Mouse (Mus musculus) adrenal gland, postnatal 4 days (tissue): Measurements from ENCODE around the gene Adck1. TPM values are rescaled to one million over a fixed set of nuclear protein-coding genes. Genes with fewer than 3 reads are reported as not detected.
"Not testable (repeated sequence)": the region's sequence is repeated elsewhere in the genome, so short reads cannot be mapped to it uniquely, and the experiment has no call there.

Experiments
- DNase-seq, 2 experiments: peaks; one replicate each; pipeline ENCODE4 v3.0.0; 2021 to 2022; ENCODE audit warnings: low spot score in 2 of 2, mixed read lengths in 2 of 2
- total RNA-seq, 2 experiments: library from RNA; stranded (reverse); gene quantifications; 2 replicates each; pipeline ENCODE4 v1.2.3; 2021

The Adck1 gene
- total RNA-seq, 2 experiments from 2014 or later = 20.5 to 22.6 TPM

DNA sequence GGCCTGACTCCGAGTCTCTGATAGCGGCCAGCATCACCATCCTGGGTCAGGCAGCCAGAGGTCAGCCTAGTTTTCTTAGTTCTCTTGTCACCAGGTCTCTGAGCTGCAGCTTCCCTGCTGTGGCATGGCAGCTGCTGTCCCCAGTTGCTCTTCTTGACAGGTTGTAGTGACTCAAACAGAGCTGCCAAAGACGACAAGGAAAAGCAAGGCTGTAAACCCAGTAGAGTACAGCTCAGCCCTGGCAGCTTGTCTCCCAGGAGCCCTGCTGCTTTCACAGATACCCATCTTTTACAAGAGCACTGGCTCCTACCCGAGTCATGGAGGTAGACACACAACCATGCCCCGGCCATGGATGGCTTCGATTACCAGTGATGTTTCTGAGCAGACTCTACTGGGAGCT is 108.3 kb downstream of the Adck1 start:
- DNase-seq = no peak

DNA sequence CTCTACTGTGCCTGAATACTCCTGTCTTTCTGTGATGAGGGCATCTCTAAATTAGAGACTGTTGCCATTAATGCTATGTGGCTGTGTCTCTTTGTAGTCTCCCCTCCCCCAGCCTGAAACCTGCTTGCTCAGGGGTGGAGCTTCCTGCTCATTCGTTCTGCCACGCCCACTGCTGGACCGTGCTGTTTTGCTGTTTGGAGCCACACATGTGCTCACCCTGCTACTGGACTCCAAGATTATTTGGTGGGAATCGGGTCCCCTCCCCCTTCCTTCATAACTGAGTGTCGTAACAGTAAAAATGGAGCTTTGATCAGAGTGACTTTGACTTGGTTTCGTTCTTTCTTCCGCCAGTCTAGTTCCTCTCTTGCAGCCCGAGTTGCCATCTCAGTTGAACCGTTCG is 111.5 kb downstream of the Adck1 start:
- not testable (repeated sequence) for DNase-seq

DNA sequence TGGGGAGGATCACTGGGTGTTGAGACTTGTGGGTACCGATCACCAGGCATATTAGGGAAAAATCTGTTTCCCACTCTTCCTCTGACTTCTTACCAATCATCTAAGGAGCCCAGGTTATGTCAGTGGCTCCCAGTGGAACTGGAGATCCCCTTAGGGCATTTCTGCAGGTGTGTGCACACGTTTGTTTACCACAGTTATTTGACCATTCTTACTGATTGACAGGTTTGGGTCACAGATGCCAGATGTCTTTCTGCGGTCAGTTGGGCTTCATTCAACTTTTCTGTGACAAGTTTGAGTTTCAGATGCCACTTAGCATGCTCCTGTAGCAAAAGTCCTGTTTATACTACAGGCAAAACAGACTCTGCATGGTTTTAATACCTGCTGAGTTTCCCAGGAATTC is 112.5 kb downstream of the Adck1 start:
- DNase-seq = no peak

DNA sequence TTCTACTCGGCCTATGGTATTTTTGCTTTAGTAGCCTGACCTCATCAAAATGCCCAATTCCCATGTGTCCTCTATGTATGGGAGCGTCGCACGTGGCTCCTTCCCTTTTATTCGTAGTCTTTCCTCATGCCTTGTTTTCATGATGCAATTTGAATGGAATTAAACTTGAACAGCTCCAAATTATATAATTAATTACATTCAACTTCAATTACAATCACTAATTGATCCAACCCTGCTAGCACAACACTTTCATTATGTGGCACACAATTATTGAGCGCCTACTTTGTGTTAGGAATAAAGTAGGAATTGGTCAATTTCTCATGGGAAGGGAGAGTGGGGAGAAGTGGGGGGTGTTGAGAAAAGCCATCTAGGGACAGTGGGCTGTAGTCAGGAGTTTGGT is 113.4 kb downstream of the Adck1 start:
- no peak for DNase-seq

DNA sequence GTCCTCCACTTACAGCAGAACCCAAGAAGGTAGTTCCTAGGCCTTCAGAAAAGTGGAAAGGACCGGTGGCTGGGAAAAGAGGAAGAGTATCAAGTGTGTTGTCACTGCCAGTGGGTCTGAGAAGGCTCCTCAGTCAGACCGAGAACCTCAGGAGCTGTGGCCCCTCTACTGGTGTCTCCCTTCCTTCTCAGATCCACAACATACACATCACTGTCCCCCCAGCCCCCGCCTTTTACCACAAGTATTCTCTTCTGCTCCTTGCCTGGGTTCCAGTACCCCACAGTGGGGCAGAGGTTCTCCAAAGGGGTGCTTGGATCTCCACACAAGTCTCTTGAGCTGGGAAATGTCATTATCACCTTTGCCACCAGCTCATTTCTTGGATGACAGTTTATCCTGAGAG is 115.5 kb downstream of the Adck1 start:
- no peak for DNase-seq

DNA sequence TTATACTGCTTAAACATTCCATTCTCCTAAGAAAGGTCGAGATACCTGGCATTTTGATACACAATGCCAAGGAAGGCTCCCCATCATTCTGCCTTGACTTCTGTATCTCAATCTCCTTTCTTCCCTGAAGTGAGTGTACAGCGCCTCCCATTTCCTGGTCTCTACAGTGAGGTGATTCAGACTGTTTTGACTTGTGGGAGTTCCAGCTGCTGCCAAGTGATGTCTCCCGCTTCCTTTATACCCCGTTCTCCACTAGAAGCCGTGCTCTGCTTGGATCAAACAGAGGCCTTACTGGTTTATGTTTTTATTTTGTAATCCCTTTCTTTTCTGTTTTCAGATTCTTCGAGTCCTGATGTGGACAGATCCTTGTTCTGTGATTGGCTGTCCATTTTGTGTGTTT is 116.3 kb downstream of the Adck1 start:
- DNase-seq = no peak

DNA sequence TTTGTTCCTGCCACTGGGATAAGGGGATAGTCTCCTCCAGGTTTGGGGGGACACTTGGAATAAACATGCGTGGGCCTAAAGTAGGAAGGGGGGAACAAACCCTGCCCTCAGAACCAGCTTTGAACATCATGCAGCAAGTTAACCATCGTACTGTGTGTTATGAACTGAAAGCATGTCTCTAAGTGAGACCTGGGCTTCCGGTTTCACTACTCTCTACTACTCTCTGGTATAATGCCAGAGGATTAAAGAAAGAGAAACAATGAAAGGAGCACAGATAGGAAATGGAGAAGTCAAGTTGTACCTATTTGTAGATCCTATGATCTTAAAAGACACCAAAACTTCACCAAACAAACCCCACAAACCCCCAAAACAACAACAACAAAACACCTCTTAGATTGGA is 121.3 kb downstream of the Adck1 start:
- no peak for DNase-seq

DNA sequence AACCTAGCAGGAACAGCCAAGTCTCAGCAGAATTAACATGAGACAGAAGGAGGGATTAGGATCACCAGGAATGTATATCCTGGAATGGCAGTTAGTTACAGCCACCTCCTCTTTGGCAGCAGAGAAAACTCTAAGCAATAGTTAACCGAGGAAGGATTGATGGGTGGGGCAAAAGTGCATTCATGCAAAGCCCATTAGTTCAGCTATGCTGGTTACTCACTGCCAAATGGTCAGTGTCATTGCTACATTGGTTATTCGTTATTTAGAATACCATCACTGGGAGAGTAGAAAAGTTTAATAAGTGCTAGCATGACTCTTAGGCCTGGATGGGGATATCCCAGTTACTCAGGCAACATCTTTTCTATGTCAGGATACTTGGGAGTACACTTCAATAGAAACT is 130.5 kb downstream of the Adck1 start:
- DNase-seq = no peak

Other genes with a start within 250 kb of the Adck1 start
- not detected for gene Gm10436, start 178.4 kb upstream of the Adck1 start, total RNA-seq
- gene Gm8332, start 110.5 kb upstream of the Adck1 start, total RNA-seq = not detected
- not detected for gene Gm5662, start 86.1 kb upstream of the Adck1 start, total RNA-seq
- not detected for gene Gm5039, start 36.5 kb upstream of the Adck1 start, total RNA-seq